Mouse (Mus musculus) MEL-GATA-1-ER (cell line): ENCODE data around the gene Slc35e3.

Experiments
- DNase-seq: peaks from one replicate; pipeline ENCODE4 v3.0.0-alpha.2; 2012; ENCODE audit warnings: low read depth; ENCODE audit errors: extremely low read depth

The Slc35e3 gene

DNA sequence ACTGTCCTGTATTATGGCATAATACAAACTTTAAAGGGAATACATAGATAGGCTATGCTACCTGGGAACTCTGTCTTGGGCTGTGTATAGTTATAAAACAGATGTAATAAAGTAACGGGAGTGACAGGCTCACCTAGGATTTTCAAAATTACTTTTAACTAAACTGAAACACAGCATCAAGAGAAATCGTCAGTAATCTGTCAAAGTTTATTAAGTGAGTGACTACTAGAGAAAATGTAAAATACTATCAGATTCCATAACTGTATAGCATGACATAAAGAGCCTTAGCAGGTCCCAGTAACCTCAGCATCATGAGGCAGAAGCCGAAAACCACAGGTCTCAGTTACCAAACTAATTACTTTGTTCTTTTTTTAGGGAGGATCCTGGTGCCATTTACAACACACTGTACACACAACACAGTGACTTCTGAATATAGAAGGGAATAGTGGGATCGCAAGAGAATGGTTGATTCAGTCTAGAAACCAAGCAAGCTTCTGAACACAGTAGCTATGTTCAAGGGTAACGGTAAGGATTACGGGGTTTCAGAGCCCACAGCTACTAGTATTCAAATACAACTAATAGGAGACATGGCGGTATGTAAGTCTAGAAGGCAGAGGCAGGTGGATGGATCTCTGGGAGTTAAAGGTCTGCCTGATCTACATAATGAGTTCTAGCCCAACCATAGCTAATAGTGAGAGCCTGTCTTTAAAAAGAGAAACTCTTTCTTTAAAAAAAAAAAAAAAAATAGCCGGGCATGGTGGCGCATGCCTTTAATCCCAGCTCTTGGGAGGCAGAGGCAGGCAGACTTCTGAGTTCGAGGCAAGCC is 47.6 kb downstream of the Slc35e3 start:
- no peak for DNase-seq

DNA sequence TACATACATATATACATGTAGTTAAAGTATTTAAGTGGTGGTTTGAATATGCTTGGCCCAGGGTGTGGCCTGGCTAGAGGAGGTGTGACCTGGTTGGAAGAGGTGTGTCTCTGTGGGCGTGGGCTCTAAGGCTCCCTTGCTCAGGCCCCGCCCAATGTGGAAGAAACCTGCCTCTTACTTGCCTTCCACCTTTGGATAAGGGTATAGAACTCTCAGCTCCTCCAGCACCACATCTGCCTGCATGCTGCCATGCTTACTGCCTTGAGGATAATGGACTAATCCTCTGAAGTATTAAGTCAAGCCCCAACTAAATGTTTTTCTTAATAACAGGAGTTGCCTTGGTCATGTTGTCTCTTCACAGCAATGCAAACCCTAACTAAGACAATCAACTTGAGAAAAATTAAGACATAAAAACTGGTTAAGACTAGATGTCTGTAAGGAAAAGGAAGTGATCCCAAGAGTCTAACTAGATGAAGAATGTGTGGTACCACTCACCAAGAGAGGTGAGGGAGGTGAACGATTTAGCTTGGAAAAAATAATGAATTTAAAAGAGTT is 48.5 kb downstream of the Slc35e3 start:
- DNase-seq: no peak

DNA sequence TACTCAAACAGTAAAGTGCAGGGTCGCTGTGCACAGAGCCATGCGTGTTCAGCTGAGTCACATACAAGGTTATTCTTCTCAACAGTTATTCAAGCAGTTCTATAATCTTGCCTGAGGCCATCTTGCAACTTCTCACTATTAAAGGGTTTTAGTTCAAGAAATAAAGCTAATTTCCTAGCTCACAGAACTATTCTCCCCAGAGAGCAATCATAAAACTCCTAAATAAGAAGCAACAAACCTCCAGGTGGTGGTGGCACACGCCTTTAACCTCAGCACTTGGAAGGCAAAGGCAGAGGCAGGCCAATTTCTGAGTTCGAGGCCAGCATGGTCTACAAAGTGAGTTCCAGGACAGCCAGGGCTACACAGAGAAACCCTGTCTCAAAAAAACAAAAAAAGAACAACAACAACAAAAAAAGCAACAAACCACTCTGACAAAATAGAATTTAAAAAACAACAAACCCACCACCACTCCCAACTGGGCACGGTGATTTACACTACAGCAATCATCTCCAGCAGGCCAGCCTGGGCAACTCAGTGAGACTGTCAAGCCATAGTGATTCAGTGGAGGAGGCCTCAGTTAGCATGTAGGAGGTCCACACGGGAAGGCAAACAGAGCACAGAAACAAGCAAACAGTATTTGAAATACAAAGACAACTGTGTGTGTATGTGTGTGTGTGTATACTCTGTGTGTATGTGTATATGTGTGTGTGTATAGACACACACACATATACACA is 49.2 kb downstream of the Slc35e3 start:
- DNase-seq: no peak

DNA sequence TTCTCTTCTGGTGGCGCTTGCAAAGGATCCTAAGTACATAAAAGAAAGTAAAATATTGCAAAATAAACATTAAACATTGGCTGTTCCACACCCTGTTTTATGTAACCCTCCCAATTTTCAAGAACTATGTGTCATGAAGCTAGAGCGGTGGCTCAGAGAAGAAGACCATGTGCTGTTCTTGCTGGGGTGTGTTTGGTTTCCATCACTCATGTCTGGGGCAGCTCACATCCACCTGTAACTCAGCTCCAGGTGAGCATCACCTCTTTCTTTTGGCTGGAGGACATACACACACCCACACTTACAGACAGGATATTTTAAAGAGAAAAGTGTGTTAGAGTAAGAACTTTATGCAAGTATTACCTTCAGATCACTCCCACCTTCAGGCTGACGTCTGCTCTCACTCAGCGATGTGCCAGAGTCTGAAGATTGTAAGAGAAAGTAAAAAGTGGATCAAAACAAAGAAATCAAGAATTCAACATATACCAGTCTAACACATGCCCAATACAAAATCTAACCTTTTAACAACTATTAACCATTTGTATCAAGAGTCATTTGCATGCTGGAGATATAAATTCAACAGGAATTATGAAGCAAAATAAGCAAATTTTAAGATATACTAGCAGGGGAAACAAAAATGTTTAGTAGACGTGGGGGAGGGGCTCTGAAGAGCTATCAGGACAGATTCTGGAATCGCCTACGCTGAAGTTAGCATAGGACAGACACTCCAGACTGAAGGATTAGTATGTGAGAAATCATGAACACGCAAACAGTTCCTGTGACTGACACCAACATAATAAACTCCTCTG is 49.9 kb downstream of the Slc35e3 start:
- no peak for DNase-seq

DNA sequence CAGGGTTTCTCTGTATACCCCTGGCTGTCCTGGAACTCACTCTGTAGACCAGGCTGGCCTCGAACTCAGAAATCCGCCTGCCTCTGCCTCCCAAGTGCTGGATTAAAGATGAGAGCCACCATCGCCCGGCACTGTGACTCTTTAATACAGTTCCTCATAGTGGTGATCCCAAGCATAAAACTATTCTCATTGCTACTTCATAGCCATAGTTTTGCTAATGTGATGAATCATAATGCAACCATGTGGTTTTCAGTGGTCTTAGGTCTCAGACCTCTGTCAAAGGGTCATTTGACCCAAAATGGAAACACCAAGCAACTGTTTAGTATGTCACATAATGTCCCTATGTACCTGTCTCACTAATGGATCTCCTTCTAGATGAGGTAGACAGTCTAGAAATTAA is 50.6 kb downstream of the Slc35e3 start:
- DNase-seq: no peak

DNA sequence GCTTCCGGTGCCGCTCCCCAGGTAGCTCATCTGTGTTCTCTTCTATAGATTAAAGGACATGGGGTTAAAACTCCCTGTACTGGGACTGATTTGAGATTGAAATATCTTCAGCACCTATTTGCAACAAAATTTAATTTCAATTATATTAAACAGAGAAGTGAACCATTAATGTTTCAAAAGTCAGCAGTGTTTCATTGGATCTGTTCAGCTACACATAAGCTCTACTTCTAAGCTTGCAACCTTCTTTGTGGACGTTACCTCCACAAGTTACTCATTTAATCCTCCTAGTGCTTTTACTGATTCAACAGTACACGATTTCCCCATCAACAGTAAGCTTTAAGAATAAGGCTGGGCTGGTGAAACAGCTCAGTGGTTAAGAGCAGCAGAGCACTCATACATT is 51.1 kb downstream of the Slc35e3 start:
- no peak for DNase-seq

DNA sequence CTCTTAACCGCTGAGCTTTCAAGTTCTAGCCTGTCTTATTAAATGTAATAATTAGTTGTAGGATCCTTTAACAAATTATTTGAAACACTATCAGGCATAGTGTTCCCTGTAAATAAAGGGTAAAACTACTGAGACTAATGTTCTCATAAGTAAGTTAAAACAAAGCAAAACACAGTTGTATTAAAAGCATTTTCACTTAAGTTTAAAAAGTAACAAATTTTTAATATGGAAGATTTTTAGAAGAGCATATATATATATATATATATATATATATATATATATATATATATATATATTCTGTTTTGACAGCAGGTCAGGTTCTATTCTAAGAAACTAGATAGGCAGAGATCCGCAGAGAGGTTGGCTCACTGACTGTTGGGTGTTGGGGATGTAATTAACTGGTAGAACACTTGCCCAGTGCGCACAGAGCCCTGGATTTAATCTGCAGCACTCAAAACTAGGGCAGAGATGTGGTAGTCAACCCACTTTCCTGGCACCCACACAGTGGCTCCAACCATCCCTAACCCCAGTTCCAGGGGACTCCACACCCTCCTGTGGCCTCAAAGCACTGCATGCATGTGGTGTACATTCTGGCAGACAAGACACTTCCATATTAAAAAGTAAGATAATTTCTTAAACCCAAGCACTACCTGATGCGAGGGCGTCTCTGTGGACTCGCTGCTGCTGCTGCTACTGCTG is 51.8 kb downstream of the Slc35e3 start:
- DNase-seq: no peak

DNA sequence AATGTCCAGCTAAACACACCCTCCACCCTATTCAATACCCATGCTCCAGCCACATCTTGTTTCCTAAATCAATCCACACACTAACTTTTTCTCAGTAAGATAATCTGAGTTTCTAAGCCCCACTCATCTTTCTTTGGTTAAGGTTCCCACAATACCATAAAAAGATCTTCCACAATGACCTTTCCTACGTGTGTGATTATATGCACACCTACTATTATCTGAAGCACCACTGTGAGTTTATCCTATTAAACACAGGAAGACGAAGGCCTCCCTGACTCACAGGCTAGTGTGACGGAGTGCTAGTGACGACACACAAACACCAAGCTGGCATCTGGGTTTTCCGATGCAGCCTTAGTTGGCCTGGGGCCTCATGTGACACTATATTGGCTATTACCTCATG is 53.2 kb downstream of the Slc35e3 start:
- DNase-seq: no peak

DNA sequence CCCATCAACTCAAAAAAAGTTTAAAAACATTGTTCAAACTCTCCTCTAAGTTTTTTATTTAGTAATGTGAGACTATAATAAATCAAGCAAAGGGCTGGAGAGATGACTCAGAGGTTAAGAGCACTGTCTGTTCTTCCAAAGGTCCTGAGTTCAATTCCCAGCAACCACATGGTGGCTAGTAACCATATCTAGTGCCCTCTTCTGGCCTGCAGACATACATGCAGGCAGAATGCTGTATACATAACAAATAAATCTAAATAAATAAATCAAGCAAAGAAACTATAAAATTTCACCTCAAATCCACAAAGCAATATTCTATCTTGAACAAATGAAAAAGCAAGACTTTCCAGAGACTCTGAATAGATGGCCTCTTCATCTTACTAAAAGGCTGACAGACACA is 54.0 kb downstream of the Slc35e3 start:
- DNase-seq: no peak

DNA sequence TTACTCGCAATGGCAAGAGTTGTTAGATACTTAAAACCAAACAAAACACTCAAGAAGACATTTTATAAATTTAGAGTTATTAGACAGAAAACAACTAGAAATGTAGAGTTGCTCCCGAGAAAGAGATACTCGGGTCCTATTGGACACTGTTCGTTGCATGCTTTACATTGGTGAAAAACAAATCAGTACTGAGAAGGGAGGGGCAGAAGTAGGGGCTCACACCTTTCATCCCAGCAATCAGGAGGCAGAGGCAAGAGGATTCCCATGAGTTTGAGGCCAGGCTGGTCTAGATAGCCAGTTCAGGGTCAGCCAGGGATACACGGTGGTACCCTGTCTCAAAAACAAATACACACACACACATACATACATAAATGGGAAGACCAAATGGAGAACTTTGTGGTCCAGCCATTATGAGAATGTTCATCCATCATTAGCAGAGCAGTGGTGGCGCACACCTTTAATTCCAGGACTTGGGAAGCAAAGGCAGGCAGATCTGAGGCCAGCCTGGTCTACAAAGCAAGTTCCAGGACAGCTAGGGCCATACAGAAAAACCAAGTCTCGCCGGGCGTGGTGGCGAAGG is 54.7 kb downstream of the Slc35e3 start:
- DNase-seq: no peak

DNA sequence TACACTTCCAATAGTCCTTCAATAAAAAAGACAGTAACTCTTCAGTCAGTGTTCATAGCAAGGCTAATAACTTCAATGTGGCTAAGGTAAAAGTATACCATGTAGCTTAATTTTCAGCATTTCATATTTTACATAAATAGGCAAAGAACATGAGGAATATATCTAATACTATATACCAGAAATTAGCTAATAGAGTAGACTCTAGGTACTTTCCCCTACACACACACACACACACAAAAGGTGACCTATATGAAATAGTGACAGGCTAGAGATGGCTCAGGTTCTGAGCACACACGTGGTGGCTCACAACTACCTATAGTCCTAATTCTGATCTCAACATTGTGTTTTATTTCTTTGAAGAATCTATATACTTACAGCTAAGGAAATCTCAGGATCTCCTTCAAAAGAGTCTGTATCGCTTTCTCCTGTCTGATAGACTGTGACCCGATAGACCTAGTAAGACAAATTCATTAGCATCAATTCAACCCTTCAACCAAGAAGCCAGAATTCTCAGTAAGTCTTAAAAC is 55.3 kb downstream of the Slc35e3 start:
- DNase-seq: no peak

DNA sequence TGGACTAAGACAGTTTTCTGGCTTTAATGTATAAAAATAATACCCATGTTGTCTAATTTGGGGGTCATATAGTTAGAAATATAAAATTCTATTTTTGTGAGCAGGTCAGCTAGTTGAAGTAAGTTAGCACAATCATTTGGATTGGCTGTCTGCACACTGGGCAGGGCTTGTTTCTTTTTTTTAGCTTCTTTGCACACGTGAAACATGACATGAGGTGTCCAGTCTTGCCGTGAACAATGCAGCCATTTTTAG is 56.1 kb downstream of the Slc35e3 start:
- DNase-seq: no peak

DNA sequence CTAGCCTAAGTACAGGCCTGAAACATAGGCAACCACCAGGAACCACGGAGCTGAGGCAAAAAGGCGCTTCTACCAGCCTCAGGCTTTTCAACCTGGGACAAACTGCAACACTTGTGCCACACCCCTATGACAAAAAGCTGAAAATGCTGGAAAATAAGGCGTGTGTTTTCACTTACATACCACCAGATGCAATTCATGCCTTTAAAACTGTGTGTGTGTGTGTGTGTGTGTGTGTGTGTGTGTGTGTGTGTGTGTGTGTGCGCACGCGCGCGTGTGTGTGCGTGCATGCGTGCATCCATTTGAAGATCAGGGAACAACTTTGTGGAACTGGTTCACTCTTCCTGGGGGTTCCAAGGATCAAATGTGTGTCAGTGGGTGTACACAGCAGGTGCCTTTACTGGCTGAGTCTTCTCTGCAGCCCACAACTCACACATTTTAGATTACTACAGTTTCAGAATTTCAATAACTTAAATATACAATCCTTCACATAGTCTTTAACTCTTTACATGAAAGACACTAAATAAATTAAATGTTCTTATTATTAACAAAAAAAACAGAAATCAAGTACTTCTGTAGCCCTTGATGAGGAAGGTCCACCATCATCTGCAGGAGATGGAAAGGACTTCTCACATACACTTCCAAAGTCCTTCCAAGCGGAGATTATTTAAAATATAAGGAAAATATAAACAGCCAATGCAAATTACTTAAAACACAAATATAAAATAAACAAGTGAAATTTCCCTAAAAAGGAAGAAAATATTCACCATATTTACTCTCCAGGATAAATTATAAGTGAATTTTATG is 56.7 kb downstream of the Slc35e3 start:
- no peak for DNase-seq

DNA sequence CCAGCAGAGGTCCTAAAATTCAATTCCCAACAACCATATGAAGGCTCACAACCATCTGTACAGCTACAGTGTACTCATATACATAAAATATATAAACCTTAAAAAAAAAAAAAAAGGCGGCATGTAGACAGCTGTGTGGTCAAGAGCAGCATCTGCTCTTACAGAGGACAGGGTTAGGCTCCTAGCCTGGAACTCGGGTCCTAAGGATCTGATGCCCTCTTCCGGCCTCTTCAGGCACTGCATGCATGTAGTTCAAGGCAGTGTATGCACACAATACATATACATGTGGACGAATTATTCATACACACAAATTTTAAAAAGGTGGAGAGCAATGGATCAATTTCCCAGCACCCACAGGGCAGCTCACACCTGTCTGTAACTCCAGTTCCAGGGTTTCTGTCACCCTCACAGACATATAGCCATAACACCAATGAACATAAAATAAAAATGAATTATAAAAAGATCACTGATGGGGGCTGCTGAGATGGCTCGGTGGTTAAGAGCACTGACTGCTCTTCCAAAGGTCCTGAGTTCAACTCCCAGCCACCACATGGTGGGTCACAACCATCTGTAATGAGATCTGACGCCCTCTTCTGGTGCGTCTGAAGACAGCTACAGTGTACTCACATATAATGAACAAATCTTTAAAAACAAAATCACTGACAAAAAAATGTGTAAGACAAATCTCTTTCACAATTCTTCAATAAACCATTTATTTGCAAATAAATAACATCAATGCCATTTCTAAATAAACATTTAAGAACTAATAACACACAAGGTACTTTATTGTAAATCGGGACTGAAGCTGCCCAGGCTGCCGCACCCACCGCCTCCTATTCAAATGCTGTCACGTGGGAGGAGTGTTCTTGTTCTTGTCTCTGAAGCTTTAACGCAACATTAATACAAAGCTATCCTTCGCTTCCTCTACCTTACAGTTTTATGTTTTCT is 57.7 kb downstream of the Slc35e3 start:
- peak; percentile 33 for DNase-seq

DNA sequence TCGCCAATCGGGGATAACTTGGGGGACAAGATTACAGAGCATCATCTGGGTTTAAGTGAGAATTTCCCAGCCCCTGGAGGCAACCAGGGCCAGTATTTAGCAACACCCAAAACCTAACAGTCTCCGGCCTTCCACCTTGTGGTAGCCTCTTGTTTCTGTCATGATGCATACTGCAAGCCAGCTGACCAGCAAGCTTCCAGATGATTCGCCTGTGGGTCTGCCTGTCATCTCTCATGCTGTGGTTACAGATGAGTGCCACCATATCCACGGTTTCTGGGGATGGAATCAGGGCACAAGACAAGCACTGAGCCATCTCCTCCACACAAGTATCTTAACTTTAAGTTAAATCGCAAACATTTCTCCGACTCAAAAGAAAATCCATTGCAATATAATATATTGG is 58.6 kb downstream of the Slc35e3 start:
- DNase-seq: no peak

DNA sequence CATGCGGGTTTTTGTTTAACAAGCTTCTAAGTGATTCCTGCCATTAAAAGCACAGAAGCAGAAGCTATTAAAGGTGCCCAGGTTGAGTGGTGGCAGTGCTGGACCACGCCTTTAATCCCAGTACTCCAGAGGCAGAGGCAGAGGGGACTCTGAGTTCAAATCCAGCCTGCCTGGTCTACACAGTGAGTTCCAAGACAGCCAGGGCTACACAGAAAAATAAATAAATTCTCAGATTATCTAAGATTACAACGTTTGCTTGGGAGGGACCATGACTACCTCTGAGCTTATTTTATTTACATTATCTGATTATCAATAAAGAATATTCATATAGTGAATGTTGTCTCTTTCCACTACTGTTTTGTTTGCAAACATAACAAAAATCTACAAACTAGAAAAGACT is 59.1 kb downstream of the Slc35e3 start:
- no peak for DNase-seq

DNA sequence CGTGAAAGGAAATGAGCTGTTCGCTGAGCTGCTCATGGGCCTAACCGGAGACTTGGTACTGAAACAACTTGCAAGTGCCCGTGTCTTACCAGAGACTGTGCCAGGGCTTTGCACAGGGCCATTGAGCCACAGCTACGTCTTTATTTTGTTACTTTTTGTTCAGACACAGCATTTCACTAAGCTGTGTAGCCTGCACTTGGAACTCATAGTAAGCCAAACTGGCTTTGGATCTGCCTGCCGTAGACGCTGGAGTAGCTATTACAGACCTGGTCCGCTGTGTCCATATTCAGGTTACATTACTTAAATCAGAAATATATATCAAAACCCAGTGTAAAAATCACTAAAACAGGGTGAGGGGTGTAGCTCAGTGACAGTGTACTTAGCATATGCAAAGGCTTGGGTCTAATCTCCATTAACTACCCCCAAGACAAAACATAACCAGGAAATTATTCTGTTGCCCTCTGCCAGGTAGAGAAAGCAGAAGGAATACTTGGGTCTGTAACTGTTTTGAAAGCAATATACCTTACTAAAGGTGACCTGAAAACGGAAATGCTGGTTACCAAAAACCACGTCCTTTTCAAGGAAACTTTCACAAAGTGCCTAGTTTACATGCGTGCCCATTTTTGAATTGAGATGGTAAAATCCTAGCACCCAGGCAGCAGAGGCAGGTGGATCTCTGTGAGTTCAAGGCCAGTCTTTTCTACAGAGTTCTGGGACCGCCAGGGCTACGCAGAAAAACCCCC is 60.1 kb downstream of the Slc35e3 start:
- DNase-seq: no peak

DNA sequence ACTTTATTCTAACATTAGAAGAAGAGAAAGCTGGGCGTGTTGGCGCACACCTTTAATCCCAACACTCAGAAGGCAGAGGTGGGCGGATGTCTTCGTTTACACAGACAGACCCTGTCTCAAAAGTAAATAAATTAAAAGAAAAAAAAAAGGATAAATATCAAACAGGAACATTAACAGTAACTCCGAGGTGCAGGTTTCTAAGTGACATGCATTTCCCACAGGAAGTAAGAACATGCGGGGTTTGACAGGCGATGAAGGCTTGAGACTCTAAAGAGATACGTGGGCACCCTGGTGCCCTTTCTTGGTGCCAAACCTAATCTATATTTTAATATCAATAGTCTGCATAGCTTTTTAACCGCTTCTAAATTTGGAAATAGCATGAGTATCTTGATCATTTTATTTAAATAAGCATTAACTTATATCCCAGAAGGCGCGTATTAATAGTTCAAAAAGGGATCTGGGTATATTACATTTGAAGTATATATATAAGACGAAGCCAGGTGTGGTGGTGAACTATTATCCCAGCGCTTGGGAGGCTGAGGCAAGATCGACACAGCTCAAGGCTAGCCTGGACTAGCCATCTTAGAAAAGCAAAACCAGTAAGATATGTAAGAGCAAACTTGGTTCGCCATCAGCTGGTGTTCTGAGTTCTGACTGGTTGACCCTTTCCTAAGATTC is 60.9 kb downstream of the Slc35e3 start:
- no peak for DNase-seq
